Mouse (Mus musculus): ENCODE results near the gene AC161166.1. TPM values are rescaled to one million over a fixed set of nuclear protein-coding genes. Genes with fewer than 3 reads are reported as not detected.
A peak's percentile ranks its signal among the peaks of the same experiment; 100 is the strongest.

The AC161166.1 gene
- polyA plus RNA-seq, 1 experiment from 2014 or later = 0.66 TPM

- H3K27ac ChIP-seq = no peak overlapping the region
- peaks cover 6% of the 10 kb centered on the region; the same call in 1 of the 2 replicates for H3K9me3 ChIP-seq
- no peaks in the 10 kb centered on the region for H3K27me3 ChIP-seq
- H3K4me1 ChIP-seq = 0 out of 2 replicates have a peak, but pooled peaks cover 5% of the 10 kb centered on the region
- H3K36me3 ChIP-seq = no peaks in the 10 kb centered on the region
- no peak overlapping the region for H3K4me3 ChIP-seq
- no peak overlapping the region for H3K4me2 ChIP-seq (replicated peaks)
- ATAC-seq (ENCODE audit: low FRiP score, low read depth) = no peak
- 94% methylated on average over 7 of the region's 7 CpGs for WGBS
- no peak overlapping the region for H3K9ac ChIP-seq
These were observed 41.9 kb downstream of the AC161166.1 start for GRCm38 (mm10) chr7:24470356-24470755.

GRCm38 (mm10) chr7:24469126-24469525 is 43.1 kb downstream of the AC161166.1 start:
- Histone ChIP-seq H3K9me3 (peaks cover 6% of the 10 kb centered on the region; the same call in 1 of the 2 replicates), H3K4me2 (replicated peaks) (no peak overlapping the region), H3K4me1 (no peaks in the 10 kb centered on the region), H3K4me3 (no peak overlapping the region), H3K36me3 (no peaks in the 10 kb centered on the region), H3K27ac (no peak overlapping the region), H3K27me3 (no peaks in the 10 kb centered on the region), H3K9ac (no peak overlapping the region)
- ATAC-seq (ENCODE audit: low FRiP score, low read depth) = no peak
- 81% methylated on average over 3 of the region's 3 CpGs for WGBS

DNA sequence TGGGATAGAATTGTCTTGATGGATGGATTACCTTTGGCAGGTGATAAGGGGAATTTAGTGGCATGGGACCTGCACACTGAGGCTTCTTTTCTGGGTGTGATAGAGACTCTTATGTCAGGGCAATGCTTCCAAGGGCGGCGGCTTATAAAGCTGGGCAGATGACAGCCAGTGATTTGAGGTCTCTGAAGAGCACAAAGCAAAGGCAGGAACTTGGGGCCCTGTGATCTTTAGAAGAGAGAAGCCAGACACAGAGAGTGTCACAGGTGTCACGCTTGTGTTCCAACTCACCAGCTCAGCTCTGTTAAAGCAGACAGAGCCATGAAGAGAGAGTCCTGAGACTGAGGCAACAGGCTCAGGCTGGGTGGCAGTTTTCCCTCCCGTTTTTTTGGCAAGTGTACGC is 44.4 kb downstream of the AC161166.1 start:
- H3K27ac ChIP-seq = no peak overlapping the region
- no peak for ATAC-seq (ENCODE audit: low FRiP score, low read depth)
- no peaks in the 10 kb centered on the region for H3K36me3 ChIP-seq
- H3K9ac ChIP-seq = no peak overlapping the region
- 78% methylated on average over 5 of the region's 5 CpGs for WGBS
- no peak overlapping the region for H3K4me3 ChIP-seq
- peaks cover 6% of the 10 kb centered on the region; the same call in 1 of the 2 replicates for H3K9me3 ChIP-seq
- no peaks in the 10 kb centered on the region for H3K27me3 ChIP-seq
- peaks cover 3% of the 10 kb centered on the region; the same call in 1 of the 2 replicates for H3K4me1 ChIP-seq
- H3K4me2 ChIP-seq (replicated peaks) = no peak overlapping the region

DNA sequence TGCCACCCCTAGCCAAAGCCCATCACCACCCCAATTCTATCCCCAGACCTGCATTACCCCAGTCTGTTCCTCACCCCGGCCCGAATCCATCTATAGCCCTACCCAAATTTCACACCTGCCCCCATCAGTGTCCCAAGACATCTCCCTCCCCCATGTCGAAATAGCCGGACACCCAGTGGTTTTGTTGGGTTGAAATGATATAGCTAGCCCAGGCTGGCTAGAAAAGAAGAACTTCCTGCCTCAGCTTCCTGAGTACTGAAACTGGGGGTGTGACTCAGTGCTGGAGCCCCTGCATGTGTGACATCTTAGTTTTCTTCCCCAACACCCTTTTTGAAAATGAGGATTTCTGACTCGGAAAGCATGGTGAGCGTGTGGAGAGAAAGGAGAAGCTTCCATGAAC is 45.4 kb downstream of the AC161166.1 start:
- WGBS = 85% methylated on average over 6 of the region's 6 CpGs
- Histone ChIP-seq H3K4me1 (peaks cover 10% of the 10 kb centered on the region), H3K36me3 (no peaks in the 10 kb centered on the region)

DNA sequence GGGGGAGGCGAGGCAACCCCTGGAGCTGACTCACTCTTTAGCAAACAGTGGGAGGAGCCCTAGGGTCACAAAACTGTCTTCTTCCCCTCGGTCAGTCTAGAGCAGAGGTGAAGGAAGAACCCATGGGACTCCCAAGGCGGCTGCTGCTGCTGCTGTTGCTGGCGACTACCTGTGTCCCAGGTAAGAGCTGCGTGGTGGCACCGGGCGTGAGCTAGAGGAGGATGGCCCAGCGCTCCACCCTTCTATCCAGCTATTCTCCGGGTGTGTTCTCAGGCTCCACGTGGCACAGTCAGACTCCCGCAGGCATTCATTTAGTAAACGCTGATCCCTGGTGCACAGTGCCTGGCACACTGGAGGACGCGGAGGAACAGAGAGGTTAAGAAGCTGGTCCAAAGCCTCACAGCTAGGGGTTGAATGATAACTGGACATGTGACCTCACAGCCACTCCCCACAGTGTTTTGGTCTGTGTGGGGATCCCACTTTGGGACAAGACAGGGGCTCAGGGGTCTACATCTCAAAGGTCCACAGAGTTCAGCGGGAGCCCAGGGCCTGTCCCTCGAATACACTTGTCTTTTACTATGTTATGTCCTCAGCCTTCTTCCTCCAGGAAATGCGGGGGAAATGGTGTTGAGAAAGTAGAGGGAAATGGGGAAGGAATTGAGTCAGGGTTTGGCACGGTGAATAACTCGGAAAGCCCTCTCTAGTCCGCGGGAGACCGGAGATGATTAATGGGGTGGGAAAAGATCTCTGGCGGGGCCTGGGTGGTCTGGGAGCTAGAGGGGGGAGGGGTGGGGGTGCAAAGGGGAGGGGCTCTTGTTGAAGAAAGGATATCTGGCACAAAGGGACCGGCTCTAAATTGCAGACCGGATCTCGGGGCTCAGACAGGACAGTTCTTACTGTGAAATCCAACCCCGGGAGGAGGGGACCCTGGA is 49.6 kb downstream of the AC161166.1 start, which contains the start of gene Plaur:
Gene Plaur, plus strand, starts transcription at position 97 of the 932 bp plus-strand sequence.
- no peak within 1 kb of the TSS for H3K27ac ChIP-seq
- ATAC-seq (ENCODE audit: low FRiP score, low read depth) = peak; percentile 33
- H3K36me3 ChIP-seq = no peaks in the 10 kb centered on the region
- H3K4me2 ChIP-seq (replicated peaks) = peak within 1 kb of the TSS; percentile 54
- no peak within 1 kb of the TSS for H3K9ac ChIP-seq
- WGBS = 5% methylated on average over 27 of the region's 27 CpGs
- H3K4me3 ChIP-seq = peak within 1 kb of the TSS; percentile 23
- no peaks in the 10 kb centered on the region for H3K9me3 ChIP-seq
- peaks cover 10% of the 10 kb centered on the region for H3K4me1 ChIP-seq
- H3K27me3 ChIP-seq = peaks cover 10% of the 10 kb centered on the region; the same call in 1 of the 2 replicates

More for the DNA sequence above, 45.4 kb downstream of the AC161166.1 start:
- no peak for ATAC-seq (ENCODE audit: low FRiP score, low read depth)
- no peak overlapping the region for H3K9ac ChIP-seq
- no peak overlapping the region for H3K27ac ChIP-seq
- peaks cover 7% of the 10 kb centered on the region; the same call in 1 of the 2 replicates for H3K27me3 ChIP-seq
- no peak overlapping the region for H3K4me2 ChIP-seq (replicated peaks)
- peaks cover 6% of the 10 kb centered on the region; the same call in 1 of the 2 replicates for H3K9me3 ChIP-seq
- no peak overlapping the region for H3K4me3 ChIP-seq

GRCm38 (mm10) chr7:24461376-24462051 is 50.7 kb downstream of the AC161166.1 start:
- H3K27ac ChIP-seq = no peak overlapping the region
- 56% methylated on average over 14 of the region's 14 CpGs for WGBS
- H3K4me2 ChIP-seq (replicated peaks) = no peak overlapping the region
- H3K36me3 ChIP-seq = no peaks in the 10 kb centered on the region
- peaks cover 10% of the 10 kb centered on the region for H3K4me1 ChIP-seq
- H3K27me3 ChIP-seq = peaks cover 10% of the 10 kb centered on the region; the same call in 1 of the 2 replicates
- no peaks in the 10 kb centered on the region for H3K9me3 ChIP-seq
- H3K4me3 ChIP-seq = no peak overlapping the region
- ATAC-seq (ENCODE audit: low FRiP score, low read depth) = no peak
- H3K9ac ChIP-seq = no peak overlapping the region

Other genes starting within 250 kb of the AC161166.1 start
- gene Zfp93, start 242.0 kb downstream of the AC161166.1 start, polyA plus RNA-seq (2015; fragmentation: Nextera tagmentation; extraction: Ambion mirVana) = 8.9 and 9.8 TPM in 2 replicates
- gene Zfp61, start 211.2 kb downstream of the AC161166.1 start, polyA plus RNA-seq (2015; fragmentation: Nextera tagmentation; extraction: Ambion mirVana) = 54.1 and 63.5 TPM in 2 replicates
- gene Zfp94, start 195.8 kb downstream of the AC161166.1 start, polyA plus RNA-seq (2015; fragmentation: Nextera tagmentation; extraction: Ambion mirVana) = 15.0 and 16.0 TPM in 2 replicates
- not detected in 2 replicates for gene Tescl, start 178.5 kb downstream of the AC161166.1 start, polyA plus RNA-seq (2015; fragmentation: Nextera tagmentation; extraction: Ambion mirVana)
- not detected in 2 replicates for gene Lypd5, start 163.3 kb downstream of the AC161166.1 start, polyA plus RNA-seq (2015; fragmentation: Nextera tagmentation; extraction: Ambion mirVana)
- gene Kcnn4, start 142.2 kb downstream of the AC161166.1 start, polyA plus RNA-seq (2015; fragmentation: Nextera tagmentation; extraction: Ambion mirVana) = 1.4 and 2.4 TPM in 2 replicates
- gene Smg9, start 112.8 kb downstream of the AC161166.1 start, polyA plus RNA-seq (2015; fragmentation: Nextera tagmentation; extraction: Ambion mirVana) = 24.5 and 25.1 TPM in 2 replicates
- gene Irgc1, start 60.2 kb downstream of the AC161166.1 start, polyA plus RNA-seq (2015; fragmentation: Nextera tagmentation; extraction: Ambion mirVana) = not detected in 2 replicates
- gene Plaur, start 50.0 kb downstream of the AC161166.1 start, polyA plus RNA-seq (2015; fragmentation: Nextera tagmentation; extraction: Ambion mirVana) = 3.3 and 3.5 TPM in 2 replicates
- 6.3 and 6.5 TPM in 2 replicates for gene Cadm4, start 30.4 kb downstream of the AC161166.1 start, polyA plus RNA-seq (2015; fragmentation: Nextera tagmentation; extraction: Ambion mirVana)
- gene Zfp428, start 5.4 kb downstream of the AC161166.1 start, polyA plus RNA-seq (2015; fragmentation: Nextera tagmentation; extraction: Ambion mirVana) = 64.2 and 68.3 TPM in 2 replicates
- gene Irgq, start 18.2 kb upstream of the AC161166.1 start, polyA plus RNA-seq (2015; fragmentation: Nextera tagmentation; extraction: Ambion mirVana) = 6.8 and 8.1 TPM in 2 replicates
- not detected in 2 replicates for gene Pinlyp, start 33.7 kb upstream of the AC161166.1 start, polyA plus RNA-seq (2015; fragmentation: Nextera tagmentation; extraction: Ambion mirVana)
- gene Xrcc1, start 33.8 kb upstream of the AC161166.1 start, polyA plus RNA-seq (2015; fragmentation: Nextera tagmentation; extraction: Ambion mirVana) = 125 and 131 TPM in 2 replicates
- 28.2 TPM in 2 replicates for gene Ethe1, start 75.1 kb upstream of the AC161166.1 start, polyA plus RNA-seq (2015; fragmentation: Nextera tagmentation; extraction: Ambion mirVana)
- 5.9 and 6.2 TPM in 2 replicates for gene Zfp575, start 75.2 kb upstream of the AC161166.1 start, polyA plus RNA-seq (2015; fragmentation: Nextera tagmentation; extraction: Ambion mirVana)
- gene Phldb3, start 98.3 kb upstream of the AC161166.1 start, polyA plus RNA-seq (2015; fragmentation: Nextera tagmentation; extraction: Ambion mirVana) = 0.24 and 0.34 TPM in 2 replicates
- gene Lypd3, start 124.1 kb upstream of the AC161166.1 start, polyA plus RNA-seq (2015; fragmentation: Nextera tagmentation; extraction: Ambion mirVana) = 7.9 and 10.2 TPM in 2 replicates
- not detected in 2 replicates for gene Tex101, start 164.2 kb upstream of the AC161166.1 start, polyA plus RNA-seq (2015; fragmentation: Nextera tagmentation; extraction: Ambion mirVana)
- gene BC049730, start 196.8 kb upstream of the AC161166.1 start, polyA plus RNA-seq (2015; fragmentation: Nextera tagmentation; extraction: Ambion mirVana) = not detected in 2 replicates
- not detected in 2 replicates for gene Gm4763, start 214.5 kb upstream of the AC161166.1 start, polyA plus RNA-seq (2015; fragmentation: Nextera tagmentation; extraction: Ambion mirVana)
- not detected in 2 replicates for gene Cd177, start 247.9 kb upstream of the AC161166.1 start, polyA plus RNA-seq (2015; fragmentation: Nextera tagmentation; extraction: Ambion mirVana)